18 mouse cellular contexts compared by ENCODE assay signal in genomic region chr6:84493169-84493568, GRCm38 (mm10).
DNase-seq lines count a peak whose midpoint lies in the region; ATAC-seq and TF ChIP-seq lines count a peak whose summit lies in the region.
"Had no signal": no experiment of that assay in that cellular context is flagged by ENCODE, and none has a peak within 500 bp of the region (broad histone marks: within the 10 kb centered on the region; RNA-seq: fewer than 3 reads in every experiment).

No protein-coding gene starts in this region.

- WGBS in kidney, postnatal 0 days: 44% methylated on average over 8 of the region's 8 CpGs

- no peak overlapping the region for H3K4me2 ChIP-seq in kidney, postnatal 0 days (ENCODE audit: low read length)
- H3K4me2 ChIP-seq: embryonic facial prominence, embryonic 13.5 days; forebrain, embryonic 13.5 days; hindbrain, embryonic 12.5 days; limb, embryonic 13.5 days; liver, embryonic 12.5 days; midbrain, embryonic 11.5 days had no signal

- no peak for TF ChIP-seq CTCF in kidney, postnatal 0 days (IDR thresholded peaks at IDR 0.05; ENCODE audit: low read depth)

- no peak overlapping the region for H3K9ac ChIP-seq in kidney, postnatal 0 days (ENCODE audit: low read depth, low read length)
- H3K9ac ChIP-seq: embryonic facial prominence, embryonic 13.5 days; forebrain, embryonic 13.5 days; hindbrain, embryonic 12.5 days; limb, embryonic 13.5 days; liver, embryonic 12.5 days had no signal

- H3K27ac ChIP-seq in kidney, postnatal 0 days: no peak overlapping the region
- H3K27ac ChIP-seq: embryonic facial prominence, embryonic 13.5 days; forebrain, embryonic 13.5 days; heart, embryonic 10.5 days; hindbrain, embryonic 12.5 days; limb, embryonic 13.5 days; liver, embryonic 12.5 days had no signal

- no peaks in the 10 kb centered on the region for H3K27me3 ChIP-seq in kidney, postnatal 0 days (ENCODE audit: insufficient read depth, low read length)
- H3K27me3 ChIP-seq: embryonic facial prominence, embryonic 13.5 days; forebrain, embryonic 13.5 days; hindbrain, embryonic 12.5 days; limb, embryonic 13.5 days; liver, embryonic 12.5 days had no signal

- DNase-seq in kidney, adult 11 months: peak; percentile 4
- no peak for DNase-seq in kidney, postnatal 25 days
- peak; percentile 25 for DNase-seq in lung, postnatal 10 days
- no peak for DNase-seq in lung, postnatal 36 days
- peak; percentile 20 for DNase-seq in kidney, postnatal 0 days (ENCODE audit: low spot score)
- no peak for DNase-seq in embryo, embryonic 11 days
- DNase-seq in layer of hippocampus, postnatal 36 days: no peak
- DNase-seq: adrenal gland, postnatal 36 days; cerebellum, adult 11-12 months; cerebellum, postnatal 10 days; lung, adult 18-20 months had no signal

- peaks cover 5% of the 10 kb centered on the region; the same call in 1 of the 2 replicates for H3K4me1 ChIP-seq in kidney, postnatal 0 days (replicated peaks; ENCODE audit: insufficient read depth, low read length)
- H3K4me1 ChIP-seq: liver, embryonic 12.5 days had no signal

- H3K9me3 ChIP-seq in kidney, postnatal 0 days (replicated peaks; ENCODE audit: low read length): no peaks in the 10 kb centered on the region
- H3K9me3 ChIP-seq: embryonic facial prominence, embryonic 13.5 days; forebrain, embryonic 13.5 days; heart, embryonic 10.5 days; hindbrain, embryonic 12.5 days; limb, embryonic 13.5 days; liver, embryonic 12.5 days had no signal

- no peak overlapping the region for H3K4me3 ChIP-seq in kidney, postnatal 0 days (replicated peaks; ENCODE audit: low read depth, low read length)
- H3K4me3 ChIP-seq: embryonic facial prominence, embryonic 13.5 days; forebrain, embryonic 13.5 days; heart, embryonic 10.5 days; hindbrain, embryonic 12.5 days; limb, embryonic 13.5 days; liver, embryonic 12.5 days had no signal

- no peaks in the 10 kb centered on the region for H3K36me3 ChIP-seq in kidney, postnatal 0 days (ENCODE audit: insufficient read depth, low read length)
- H3K36me3 ChIP-seq: embryonic facial prominence, embryonic 13.5 days; heart, embryonic 10.5 days; hindbrain, embryonic 12.5 days; limb, embryonic 13.5 days; liver, embryonic 12.5 days had no signal

- ATAC-seq in kidney, postnatal 0 days (replicated peaks; ENCODE audit: low FRiP score, low read depth): no peak
- ATAC-seq: forebrain, embryonic 13.5 days; liver, embryonic 12.5 days had no signal

Comparison
In these comparisons a context has a peak if more than half of its experiments do, and no peak if none do; other contexts are left out.
1. DNase-seq: peak in kidney, adult 11 months (single experiment), lung, postnatal 10 days (single experiment) and kidney, postnatal 0 days (single experiment); none in kidney, postnatal 25 days (0 of 2), lung, postnatal 36 days (single experiment), embryo, embryonic 11 days (single experiment) and layer of hippocampus, postnatal 36 days (0 of 2).